Mouse (Mus musculus) small intestine, adult 2 months (tissue): ENCODE measurements around the gene A930017K11Rik. TPM values are rescaled to one million over a fixed set of nuclear protein-coding genes. Genes with fewer than 3 reads are reported as not detected.

ENCODE experiments used
- H3K27ac ChIP-seq: fragments of 200-500 bp; 2 replicates; pipeline ENCODE4 v1.5.1; 2012; ENCODE audit warnings: low read depth, low read length, control low read depth, inconsistent platforms; ENCODE audit not compliant: insufficient read depth
- H3K27me3 ChIP-seq: fragments of 200-500 bp; 2 replicates; pipeline ENCODE4 v1.6.1; 2012; ENCODE audit warnings: mild to moderate bottlenecking, moderate library complexity, low read length, inconsistent platforms; ENCODE audit not compliant: control insufficient read depth, insufficient read depth
- H3K36me3 ChIP-seq: fragments of 200-500 bp; 2 replicates; pipeline ENCODE4 v1.6.1; 2012; ENCODE audit warnings: mild to moderate bottlenecking, low read length, control low read depth, inconsistent platforms; ENCODE audit not compliant: control insufficient read depth, insufficient read depth
- H3K4me1 ChIP-seq: fragments of 200-500 bp; 2 replicates; pipeline ENCODE4 v1.6.1; 2012; ENCODE audit warnings: low read length, inconsistent platforms, mixed read lengths; ENCODE audit not compliant: control insufficient read depth, insufficient read depth, insufficient read length
- H3K4me3 ChIP-seq: fragments of 200-500 bp; 2 replicates; pipeline ENCODE4 v1.5.1; 2012; ENCODE audit warnings: low read depth, mild to moderate bottlenecking, control low read depth, inconsistent platforms, low read length, moderate library complexity
- CTCF ChIP-seq: fragments of 200-500 bp; IDR thresholded peaks from 2 replicates; pipeline ENCODE4 v1.5.1; 2012; ENCODE audit warnings: low read depth, mild to moderate bottlenecking, control low read depth, inconsistent platforms, low read length, moderate library complexity, mixed read lengths; ENCODE audit not compliant: insufficient replicate concordance, insufficient read length; ENCODE audit errors: extremely low read depth
- POLR2A ChIP-seq: fragments of 200-500 bp; IDR thresholded peaks from 2 replicates; pipeline ENCODE4 v1.6.1; 2012; ENCODE audit warnings: low read depth, mild to moderate bottlenecking, control low read depth, inconsistent platforms, low read length, moderate library complexity
- WGBS: fragments of 180-500 bp; shearing (Covaris S2); methylation state at CpG from one replicate; pipeline ENCODE4 v1.1.7; 2018; 5-methylcytosine and 5-hydroxymethylcytosine counted together
- polyA plus RNA-seq: library from polyadenylated mRNA; depleted of rRNA; stranded (reverse); fragments of >200 nt; gene quantifications from 2 replicates; pipeline ENCODE4 v1.2.3, GENCODE M21; 2012

The A930017K11Rik gene
- polyA plus RNA-seq, 1 experiment, result not detected

DNA sequence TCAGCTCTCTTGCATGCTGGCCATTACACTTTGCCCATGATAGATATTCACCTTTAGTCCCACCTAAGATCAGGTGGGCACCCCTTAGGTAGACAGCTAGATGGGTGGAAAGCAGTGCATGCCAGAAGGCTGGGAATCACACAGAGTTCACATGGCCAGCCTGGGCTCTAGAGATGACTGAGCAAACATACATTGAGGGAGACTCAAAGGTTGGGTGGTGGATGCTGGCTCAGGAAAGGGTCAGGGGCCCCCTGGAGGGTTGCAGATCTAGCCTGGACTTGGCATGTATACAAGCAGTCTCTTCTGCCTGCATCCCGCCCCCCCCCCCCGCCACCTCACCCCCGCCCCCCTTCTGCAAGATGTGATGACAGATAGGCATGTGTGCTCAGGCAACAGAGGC is 1.7 kb downstream of the A930017K11Rik start:
- WGBS, result 7% methylated on average over 3 of the region's 3 CpGs
- no peaks in the 10 kb centered on the region; the same call in 1 of the 2 replicates for H3K4me1 ChIP-seq
- no peak overlapping the region for H3K4me3 ChIP-seq
- peaks cover 16% of the 10 kb centered on the region for H3K27me3 ChIP-seq
- no peak overlapping the region for H3K27ac ChIP-seq
- H3K36me3 ChIP-seq, result no peaks in the 10 kb centered on the region
- TF ChIP-seq CTCF (no peak), POLR2A (no peak)

DNA sequence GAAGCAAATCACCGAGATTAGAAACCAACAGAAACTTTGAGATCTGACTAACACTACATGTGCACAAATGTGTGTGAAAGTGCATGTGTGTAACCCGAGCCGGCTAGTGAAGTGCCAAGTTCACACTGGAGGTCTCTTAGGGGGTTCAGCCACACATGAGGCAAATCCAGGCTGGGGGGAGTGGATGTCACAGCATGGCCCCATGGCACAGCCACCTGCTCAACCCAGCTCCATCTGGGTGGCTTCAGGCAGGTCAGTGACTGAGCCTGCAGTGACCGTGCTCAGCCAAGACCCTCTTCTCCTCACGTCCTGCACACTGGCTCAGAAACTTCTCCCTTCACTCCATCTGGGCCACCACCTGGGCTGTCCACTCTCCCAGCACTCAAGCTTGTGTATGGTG is 2.4 kb downstream of the A930017K11Rik start:
- no peak overlapping the region for H3K4me3 ChIP-seq
- WGBS, result 67% methylated on average over 5 of the region's 5 CpGs
- H3K36me3 ChIP-seq, result no peaks in the 10 kb centered on the region
- H3K27ac ChIP-seq, result no peak overlapping the region
- no peak for TF ChIP-seq POLR2A
- no peak for TF ChIP-seq CTCF
- H3K27me3 ChIP-seq, result peaks cover 16% of the 10 kb centered on the region
- no peaks in the 10 kb centered on the region; the same call in 1 of the 2 replicates for H3K4me1 ChIP-seq

DNA sequence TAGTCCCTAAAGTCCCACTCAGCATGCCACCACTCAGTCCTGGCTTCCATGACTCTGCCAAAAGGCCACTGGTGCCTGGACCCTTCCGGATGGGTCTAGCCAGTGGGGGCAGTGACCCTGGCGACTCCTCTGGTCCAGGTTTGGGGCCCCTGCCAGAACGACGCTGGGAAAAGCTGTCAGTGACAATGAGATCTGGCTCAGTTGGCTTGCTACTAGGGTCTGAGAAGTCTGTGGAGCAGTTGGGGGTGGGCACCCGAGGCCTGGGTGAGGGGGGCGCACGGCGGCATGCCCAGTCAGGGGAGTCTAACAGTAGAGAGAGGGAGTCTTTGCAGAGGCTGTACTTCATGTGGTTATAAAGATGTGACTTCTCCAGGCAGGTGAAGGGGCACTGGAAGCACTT is 4.3 kb downstream of the A930017K11Rik start:
- 82% methylated on average over 8 of the region's 8 CpGs for WGBS
- no peak for TF ChIP-seq POLR2A
- no peak for TF ChIP-seq CTCF
- peaks cover 16% of the 10 kb centered on the region for H3K27me3 ChIP-seq
- H3K36me3 ChIP-seq, result no peaks in the 10 kb centered on the region
- H3K4me3 ChIP-seq, result no peak overlapping the region
- H3K4me1 ChIP-seq, result peaks cover 3% of the 10 kb centered on the region
- H3K27ac ChIP-seq, result no peak overlapping the region

DNA sequence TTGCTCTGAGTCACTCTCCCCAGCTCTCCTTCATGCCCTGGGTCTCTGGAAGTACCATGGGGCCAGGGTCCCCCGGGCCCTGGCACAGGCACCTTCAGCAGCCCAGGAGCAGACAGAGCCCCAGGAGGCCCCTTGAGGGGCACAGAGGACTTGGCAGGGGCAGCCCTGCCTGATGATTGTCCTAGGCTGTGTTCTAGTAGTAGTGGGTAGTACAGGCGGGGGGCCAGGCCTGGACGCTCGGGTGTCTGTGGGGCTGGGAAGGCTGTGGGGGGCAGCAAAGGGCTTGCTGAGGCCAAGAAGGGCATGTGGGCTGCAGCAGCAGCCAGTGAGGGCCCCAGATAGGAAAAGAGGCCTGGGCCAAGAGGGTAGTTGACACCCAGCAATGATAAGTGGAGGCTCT is 4.8 kb downstream of the A930017K11Rik start:
- H3K4me1 ChIP-seq, result peaks cover 8% of the 10 kb centered on the region
- no peaks in the 10 kb centered on the region for H3K36me3 ChIP-seq
- 87% methylated on average over 4 of the region's 4 CpGs for WGBS
- no peak overlapping the region for H3K4me3 ChIP-seq
- H3K27ac ChIP-seq, result no peak overlapping the region
- peaks cover 16% of the 10 kb centered on the region for H3K27me3 ChIP-seq
- no peak for TF ChIP-seq POLR2A
- TF ChIP-seq CTCF, result no peak

DNA sequence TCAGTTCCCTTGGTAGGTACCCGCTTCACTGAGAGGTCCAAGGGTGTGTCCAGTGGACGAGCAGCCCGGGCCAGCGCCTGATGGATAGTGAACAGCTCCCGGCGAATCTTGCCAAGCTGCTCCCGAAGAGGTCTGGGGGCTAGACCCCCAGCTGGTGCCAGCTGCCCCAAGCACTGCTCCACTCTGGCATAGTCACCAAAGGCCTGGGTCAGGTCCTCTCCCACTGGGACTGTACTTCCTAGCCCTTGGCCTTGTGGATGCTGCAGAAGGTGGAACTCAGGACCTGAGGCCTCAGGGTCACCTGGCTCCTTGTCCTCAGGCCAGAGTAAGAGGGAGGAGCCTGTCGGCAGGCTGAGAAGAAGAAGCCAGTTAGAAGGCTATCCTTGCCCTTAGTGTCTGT is 5.5 kb downstream of the A930017K11Rik start:
- Histone ChIP-seq H3K4me1 (peaks cover 12% of the 10 kb centered on the region), H3K27me3 (peaks cover 11% of the 10 kb centered on the region), H3K27ac (no peak overlapping the region), H3K36me3 (no peaks in the 10 kb centered on the region), H3K4me3 (no peak overlapping the region)
- TF ChIP-seq POLR2A, result no peak
- WGBS, result 81% methylated on average over 8 of the region's 8 CpGs

DNA sequence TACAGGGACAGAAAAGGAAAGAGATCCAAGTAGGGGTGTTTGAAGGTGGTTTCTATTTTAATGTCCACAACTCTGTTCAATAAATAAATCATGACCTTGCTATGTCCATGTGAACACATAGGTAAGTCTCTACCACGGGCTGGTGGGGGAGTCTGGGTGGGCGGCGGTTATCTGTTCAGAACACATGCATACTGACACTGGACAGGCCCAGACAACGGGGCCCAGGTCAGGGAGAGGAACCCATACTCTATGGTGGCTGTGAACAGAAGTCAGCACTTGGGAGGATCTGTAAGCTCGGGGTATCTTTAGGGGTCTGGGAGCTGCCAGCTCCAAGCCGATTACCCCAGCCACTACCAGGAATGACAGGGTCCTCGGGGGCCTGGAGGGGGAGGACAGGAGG is 6.0 kb downstream of the A930017K11Rik start:
- TF ChIP-seq POLR2A (no peak), CTCF (no peak)
- peaks cover 12% of the 10 kb centered on the region for H3K4me1 ChIP-seq
- WGBS, result 83% methylated on average over 7 of the region's 7 CpGs
- H3K4me3 ChIP-seq, result no peak overlapping the region
- no peaks in the 10 kb centered on the region for H3K36me3 ChIP-seq
- H3K27ac ChIP-seq, result no peak overlapping the region
- H3K27me3 ChIP-seq, result peaks cover 6% of the 10 kb centered on the region

DNA sequence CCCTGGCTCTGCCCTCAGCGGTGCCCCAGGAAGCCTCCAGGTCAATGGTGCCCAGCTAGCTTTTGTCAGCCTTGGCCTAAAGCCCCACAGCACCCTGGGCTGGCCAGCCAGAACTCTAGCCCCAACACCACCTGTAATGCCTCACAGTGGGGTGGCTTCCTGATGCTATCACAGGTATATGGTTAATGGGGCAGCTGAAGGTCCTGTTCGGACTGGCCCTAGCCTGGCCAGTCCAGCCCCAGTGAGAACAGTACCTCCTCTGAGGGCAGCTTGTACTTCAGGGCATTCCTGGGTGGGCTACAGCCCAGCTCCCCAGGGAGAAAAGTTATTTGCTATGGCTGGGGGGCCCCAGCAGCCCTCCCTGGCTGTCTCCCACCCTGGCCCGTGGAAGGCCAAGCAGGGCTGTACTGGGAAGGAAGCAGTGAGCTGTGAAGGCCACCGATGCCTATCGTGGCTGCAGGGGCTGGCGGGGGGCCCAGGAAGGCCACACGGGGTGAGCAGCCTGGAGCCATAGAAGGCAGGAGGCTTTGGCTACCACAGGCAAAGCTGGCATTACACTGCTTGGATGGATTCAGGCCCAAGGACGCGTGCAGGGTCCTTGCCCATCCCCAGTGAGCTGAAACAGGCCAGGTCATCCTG is 6.7 kb downstream of the A930017K11Rik start:
- Histone ChIP-seq H3K4me3 (no peak overlapping the region), H3K4me1 (peaks cover 15% of the 10 kb centered on the region), H3K27me3 (no peaks in the 10 kb centered on the region; the same call in 1 of the 2 replicates), H3K36me3 (no peaks in the 10 kb centered on the region), H3K27ac (no peak overlapping the region)
- WGBS, result 72% methylated on average over 9 of the region's 9 CpGs
- TF ChIP-seq CTCF, result no peak
- no peak for TF ChIP-seq POLR2A
